Mouse (Mus musculus) stomach, embryonic 16.5 days (tissue): ENCODE data around the gene Gm45837. TPM values are rescaled to one million over a fixed set of nuclear protein-coding genes. Genes with fewer than 3 reads are reported as not detected.

Experiments used
- ATAC-seq: fragments of 200-750 bp; cut with Nextera tagmentation; 2 replicates; pipeline ENCODE4 v1.8.0; 2017; ENCODE audit warnings: moderate number of reproducible peaks, moderate TSS enrichment; ENCODE audit not compliant: insufficient read depth, low FRiP score
- H3K27ac ChIP-seq: fragments of 300-500 bp; sonication (generic); 2 replicates; pipeline ENCODE4 v1.5.1; 2014; ENCODE audit warnings: low read length
- H3K27me3 ChIP-seq: fragments of 300-500 bp; sonication (generic); 2 replicates; pipeline ENCODE4 v1.6.1; 2014; ENCODE audit warnings: low read length, control low read depth, mixed read lengths; ENCODE audit not compliant: control insufficient read depth, insufficient read depth
- H3K36me3 ChIP-seq: fragments of 300-500 bp; sonication (generic); 2 replicates; pipeline ENCODE4 v1.6.1; 2014; ENCODE audit warnings: low read length; ENCODE audit not compliant: control insufficient read depth, insufficient read depth
- H3K4me1 ChIP-seq: fragments of 300-500 bp; sonication (generic); 2 replicates; pipeline ENCODE4 v1.6.1; 2014; ENCODE audit warnings: low read length, control low read depth, mixed read lengths; ENCODE audit not compliant: control insufficient read depth, insufficient read depth
- H3K4me2 ChIP-seq: fragments of 300-500 bp; sonication (generic); 2 replicates; pipeline ENCODE4 v1.6.1; 2014; ENCODE audit warnings: low read depth, low read length, mixed read lengths
- H3K4me3 ChIP-seq: fragments of 300-500 bp; sonication (generic); replicated peaks from 2 replicates; pipeline ENCODE4 v1.5.1; 2014; ENCODE audit warnings: mild to moderate bottlenecking, low read length
- H3K9ac ChIP-seq: fragments of 300-500 bp; sonication (generic); 2 replicates; pipeline ENCODE4 v1.6.1; 2014; ENCODE audit warnings: low read length
- H3K9me3 ChIP-seq: fragments of 300-500 bp; sonication (generic); replicated peaks from 2 replicates; pipeline ENCODE4 v1.6.1; 2016; ENCODE audit warnings: low read length, control low read depth; ENCODE audit not compliant: control insufficient read depth
- WGBS: fragments of 180-500 bp; shearing (Covaris S2); extraction: QIAGEN DNeasy Blood & Tissue Kit; methylation state at CpG from one replicate; pipeline ENCODE4 v1.1.7; 2014; 5-methylcytosine and 5-hydroxymethylcytosine counted together
- polyA plus RNA-seq: library from polyadenylated mRNA; unstranded; fragments of >200 nt; fragmentation: Nextera tagmentation; extraction: Ambion mirVana; gene quantifications from 2 replicates; pipeline ENCODE4 v1.2.1, GENCODE M21; 2015

Gene Gm45837
- polyA plus RNA-seq = 5.4 and 5.7 TPM in 2 replicates

GRCm38 (mm10) chr7:101410267-101410936 lies at the start of gene Gm45837:
Gene Gm45837, plus strand, starts transcription at chr7:101410886.
- Histone ChIP-seq H3K4me2 (no peak within 1 kb of the TSS), H3K9ac (0 out of 2 replicates have a peak within 1 kb of the TSS, but pooled peaks have one; percentile 31), H3K9me3 (no peaks in the 10 kb centered on the region; the same call in 1 of the 2 replicates), H3K36me3 (peaks cover 23% of the 10 kb centered on the region), H3K27ac (peak within 1 kb of the TSS; percentile 67), H3K4me1 (peaks cover 21% of the 10 kb centered on the region), H3K27me3 (no peaks in the 10 kb centered on the region), H3K4me3 (no peak within 1 kb of the TSS)
- 53% methylated on average over 11 of the region's 11 CpGs for WGBS
- ATAC-seq = 0 out of 2 replicates have a peak, but pooled peaks have one; percentile 12

- Histone ChIP-seq H3K36me3 (no peaks in the 10 kb centered on the region), H3K4me3 (no peak overlapping the region), H3K4me2 (no peak overlapping the region), H3K27ac (no peak overlapping the region), H3K9ac (0 out of 2 replicates have a peak overlapping the region, but pooled peaks have one; percentile 10), H3K9me3 (no peaks in the 10 kb centered on the region), H3K27me3 (no peaks in the 10 kb centered on the region), H3K4me1 (peaks cover 12% of the 10 kb centered on the region; the same call in 1 of the 2 replicates)
- no peak for ATAC-seq
- 75% methylated on average over 4 of the region's 4 CpGs for WGBS
Observed at GRCm38 (mm10) chr7:101361021-101361420, 49.7 kb upstream of the Gm45837 start.

DNA sequence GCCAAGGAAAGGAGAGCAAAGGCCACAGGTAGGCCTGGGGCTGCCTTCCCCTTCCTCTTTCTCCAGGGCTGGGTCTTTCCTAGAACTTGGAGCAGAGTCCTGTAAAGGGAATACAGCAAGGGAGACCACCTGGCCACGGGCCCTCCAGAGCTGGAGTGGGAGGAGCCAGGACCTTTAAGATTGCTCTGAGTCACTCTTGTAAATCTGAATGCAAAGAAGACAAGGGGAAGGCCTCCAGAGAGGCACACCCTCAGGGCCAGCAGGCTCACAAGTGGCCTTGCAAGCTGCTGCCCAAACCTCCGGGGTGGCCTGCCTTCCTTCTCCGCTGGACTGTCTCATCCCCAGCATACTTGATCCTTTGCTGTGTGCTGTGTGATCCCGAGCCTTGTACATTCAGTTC lies 48.9 kb upstream of the Gm45837 start:
- Histone ChIP-seq H3K36me3 (no peaks in the 10 kb centered on the region), H3K9me3 (no peaks in the 10 kb centered on the region), H3K27ac (0 out of 2 replicates have a peak overlapping the region, but pooled peaks have one; percentile 26), H3K4me1 (peaks cover 12% of the 10 kb centered on the region; the same call in 1 of the 2 replicates), H3K4me3 (no peak overlapping the region), H3K4me2 (no peak overlapping the region), H3K9ac (peak overlapping the region; percentile 34; the same call in 1 of the 2 replicates), H3K27me3 (no peaks in the 10 kb centered on the region)
- 42% methylated on average over 4 of the region's 4 CpGs for WGBS
- ATAC-seq = peak; percentile 55; the same call in 1 of the 2 replicates

DNA sequence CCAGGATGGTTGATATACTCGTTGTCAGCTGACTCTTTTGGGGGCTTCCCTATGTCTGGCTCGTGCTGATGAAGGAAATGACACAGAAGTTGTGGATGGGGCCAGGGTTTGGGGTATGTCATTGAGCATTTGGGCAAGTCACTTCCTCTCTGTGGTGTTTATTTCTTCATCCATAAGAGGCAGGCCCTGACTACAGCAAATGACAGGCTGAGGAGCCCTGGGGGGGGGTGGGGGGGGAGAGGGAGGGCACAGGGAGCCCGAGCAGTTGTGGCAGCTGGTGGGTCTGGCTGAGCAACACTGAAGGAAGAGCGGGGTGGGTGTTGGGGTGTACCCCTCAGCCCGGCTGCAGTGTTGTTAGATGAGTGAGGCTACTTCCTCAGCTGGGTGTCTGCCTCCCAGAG lies 47.9 kb upstream of the Gm45837 start:
- 65% methylated on average over 5 of the region's 5 CpGs for WGBS
- Histone ChIP-seq H3K36me3 (no peaks in the 10 kb centered on the region), H3K4me2 (no peak overlapping the region), H3K9me3 (no peaks in the 10 kb centered on the region), H3K4me1 (peaks cover 8% of the 10 kb centered on the region; the same call in 1 of the 2 replicates), H3K9ac (no peak overlapping the region), H3K27me3 (no peaks in the 10 kb centered on the region), H3K4me3 (no peak overlapping the region; the same call in 1 of the 2 replicates), H3K27ac (no peak overlapping the region)
- no peak for ATAC-seq

GRCm38 (mm10) chr7:101363914-101364313 lies 46.8 kb upstream of the Gm45837 start:
- no peak overlapping the region for H3K4me2 ChIP-seq
- H3K36me3 ChIP-seq = no peaks in the 10 kb centered on the region
- no peak for ATAC-seq
- no peak overlapping the region for H3K27ac ChIP-seq
- peaks cover 8% of the 10 kb centered on the region; the same call in 1 of the 2 replicates for H3K4me1 ChIP-seq
- H3K9ac ChIP-seq = no peak overlapping the region
- no peaks in the 10 kb centered on the region for H3K9me3 ChIP-seq
- H3K4me3 ChIP-seq = no peak overlapping the region
- 75% methylated on average over 5 of the region's 5 CpGs for WGBS
- no peaks in the 10 kb centered on the region for H3K27me3 ChIP-seq

DNA sequence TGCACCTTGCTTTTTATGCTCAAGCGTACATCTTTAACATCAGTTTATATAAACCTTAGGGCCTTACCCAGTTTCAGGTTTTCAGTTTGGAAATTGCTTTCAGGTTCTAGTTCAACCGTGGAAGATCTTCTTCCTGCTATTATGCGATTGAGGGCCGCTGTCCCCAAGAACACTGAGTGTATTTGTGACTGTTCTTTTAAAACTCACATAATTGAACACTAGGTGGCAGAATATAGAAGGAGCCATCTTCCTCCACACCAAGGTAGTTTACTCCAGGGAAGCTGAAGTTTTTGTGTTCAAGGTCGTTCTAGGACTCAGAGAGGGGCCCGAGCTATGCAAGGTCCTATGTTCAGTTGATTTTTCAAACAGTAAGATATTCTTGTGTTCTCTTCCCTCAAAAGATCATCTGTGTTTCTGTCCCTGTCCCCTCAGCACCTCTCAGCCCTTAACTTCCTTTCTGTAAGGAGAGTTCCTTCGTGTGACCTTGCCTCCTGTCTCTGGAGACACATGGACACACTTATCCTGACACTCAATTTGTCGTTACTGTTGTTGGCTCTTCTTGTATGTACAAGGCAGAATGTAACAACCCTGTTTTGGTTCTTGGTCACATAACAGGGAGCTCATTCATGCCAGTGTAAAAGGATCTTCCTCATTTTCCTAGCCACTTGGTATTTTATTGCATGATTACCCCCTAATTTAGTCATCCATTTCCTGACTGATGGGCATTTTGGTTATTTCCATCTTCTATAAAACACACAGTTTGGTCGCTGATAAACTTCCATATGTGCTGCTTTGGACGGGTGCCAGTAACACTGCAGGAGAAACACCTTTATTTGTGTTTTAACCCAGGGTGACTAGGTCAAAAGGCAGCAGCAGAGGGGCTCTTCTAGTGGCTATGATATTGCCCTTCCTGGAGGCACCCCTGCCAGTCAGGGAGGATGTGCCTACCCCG lies 42.5 kb upstream of the Gm45837 start:
- 52% methylated on average over 11 of the region's 11 CpGs for WGBS
- H3K4me2 ChIP-seq = no peak overlapping the region
- no peak overlapping the region for H3K4me3 ChIP-seq
- H3K4me1 ChIP-seq = no peaks in the 10 kb centered on the region
- no peaks in the 10 kb centered on the region for H3K36me3 ChIP-seq
- no peak for ATAC-seq
- H3K27ac ChIP-seq = no peak overlapping the region
- 0 out of 2 replicates have a peak, but pooled peaks cover 3% of the 10 kb centered on the region for H3K9me3 ChIP-seq
- no peak overlapping the region for H3K9ac ChIP-seq
- H3K27me3 ChIP-seq = no peaks in the 10 kb centered on the region

DNA sequence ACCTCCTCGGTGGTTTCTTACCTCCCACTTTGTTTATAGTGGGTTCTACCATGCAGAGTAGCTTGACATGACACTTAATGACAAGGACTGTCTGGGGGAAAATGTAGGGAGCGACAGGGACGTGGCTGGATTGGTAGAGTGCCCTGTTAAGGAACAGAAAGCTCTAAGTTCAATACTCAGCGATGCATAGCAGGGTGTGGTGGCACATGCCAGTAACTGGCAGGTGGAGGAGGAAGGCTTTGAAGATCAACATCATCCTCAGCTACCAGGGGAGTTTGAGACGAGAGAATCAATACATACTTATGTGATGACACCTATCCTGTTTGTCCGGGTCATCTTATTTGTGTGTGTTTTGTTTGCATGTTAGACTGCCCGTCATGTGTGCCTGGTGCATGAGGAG lies 41.0 kb upstream of the Gm45837 start:
- WGBS = 77% methylated on average over 7 of the region's 7 CpGs
- Histone ChIP-seq H3K4me1 (no peaks in the 10 kb centered on the region), H3K27me3 (no peaks in the 10 kb centered on the region), H3K4me3 (no peak overlapping the region), H3K36me3 (no peaks in the 10 kb centered on the region), H3K9me3 (0 out of 2 replicates have a peak, but pooled peaks cover 3% of the 10 kb centered on the region), H3K4me2 (no peak overlapping the region), H3K9ac (no peak overlapping the region), H3K27ac (no peak overlapping the region)
- ATAC-seq = no peak

DNA sequence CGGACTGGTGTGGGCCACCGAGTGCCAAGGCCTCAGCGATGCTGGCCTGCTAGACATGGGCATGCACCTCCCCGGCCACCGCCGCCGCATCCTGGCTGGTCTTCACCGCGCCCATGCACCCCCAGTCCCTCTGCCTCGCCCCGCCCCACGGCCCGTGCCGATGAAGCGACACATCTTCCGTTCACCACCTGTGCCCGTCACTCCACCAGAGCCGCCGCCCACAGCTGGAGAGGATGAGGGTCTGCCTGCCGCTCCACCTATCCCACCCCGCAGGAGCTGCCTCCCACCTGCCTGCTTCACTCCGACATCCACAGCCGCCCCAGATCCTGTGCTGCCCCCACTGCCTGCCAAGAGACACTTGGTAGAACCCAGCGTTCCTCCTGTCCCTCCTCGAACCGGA lies 37.6 kb upstream of the Gm45837 start:
- Histone ChIP-seq H3K9ac (no peak overlapping the region), H3K27ac (no peak overlapping the region), H3K27me3 (no peaks in the 10 kb centered on the region), H3K4me1 (peaks cover 8% of the 10 kb centered on the region), H3K9me3 (0 out of 2 replicates have a peak, but pooled peaks cover 3% of the 10 kb centered on the region), H3K4me3 (no peak overlapping the region), H3K36me3 (no peaks in the 10 kb centered on the region), H3K4me2 (no peak overlapping the region)
- WGBS = 81% methylated on average over 26 of the region's 26 CpGs
- no peak for ATAC-seq
